Mouse (Mus musculus) liver, postnatal 0 days (tissue): ENCODE measurements around the gene Tatdn3. TPM values are rescaled to one million over a fixed set of nuclear protein-coding genes. Genes with fewer than 3 reads are reported as not detected.

Experiments used
- ATAC-seq: fragments of 200-750 bp; cut with Nextera tagmentation; 2 replicates; pipeline ENCODE4 v1.8.0; 2017; ENCODE audit warnings: mild to moderate bottlenecking, moderate library complexity
- DNase-seq: peaks from one replicate; pipeline ENCODE4 v3.0.0-alpha.2; 2016
- H3K27ac ChIP-seq: fragments of 300-500 bp; sonication (generic); 2 replicates; pipeline ENCODE4 v1.5.1; 2014; ENCODE audit warnings: antibody characterized with exemption, moderate library complexity, mild to moderate bottlenecking, low read depth
- H3K27me3 ChIP-seq: fragments of 300-500 bp; sonication (generic); 2 replicates; pipeline ENCODE4 v1.6.1; 2014; ENCODE audit warnings: low read length, control low read depth, mixed read lengths; ENCODE audit not compliant: insufficient read depth
- H3K36me3 ChIP-seq: fragments of 300-500 bp; sonication (generic); replicated peaks from 2 replicates; pipeline ENCODE4 v1.6.1; 2014; ENCODE audit warnings: mild to moderate bottlenecking, control low read depth, low read length, moderate library complexity, mixed read lengths; ENCODE audit not compliant: insufficient read depth
- H3K4me1 ChIP-seq: fragments of 300-500 bp; sonication (generic); 2 replicates; pipeline ENCODE4 v1.6.1; 2014; ENCODE audit warnings: antibody characterized with exemption, mild to moderate bottlenecking, control low read depth; ENCODE audit not compliant: insufficient read depth
- H3K4me2 ChIP-seq: fragments of 300-500 bp; sonication (generic); 2 replicates; pipeline ENCODE4 v1.6.1; 2014; ENCODE audit warnings: low read depth, mild to moderate bottlenecking, low read length, moderate library complexity, mixed read lengths
- H3K4me3 ChIP-seq: fragments of 300-500 bp; sonication (generic); 2 replicates; pipeline ENCODE4 v1.5.1; 2014; ENCODE audit warnings: low read depth, low read length
- H3K9ac ChIP-seq: fragments of 300-500 bp; sonication (generic); replicated peaks from 2 replicates; pipeline ENCODE4 v1.6.1; 2014; ENCODE audit warnings: mild to moderate bottlenecking, moderate library complexity
- H3K9me3 ChIP-seq: fragments of 300-500 bp; sonication (generic); 2 replicates; pipeline ENCODE4 v1.6.1; 2016; ENCODE audit warnings: mild to moderate bottlenecking, control low read depth, low read length, mixed read lengths
- CTCF ChIP-seq: sonication (generic); IDR thresholded peaks from 2 replicates; pipeline ENCODE4 v1.5.1; 2016; ENCODE audit warnings: antibody characterized with exemption, low read depth
- EP300 ChIP-seq: IDR thresholded peaks from 2 replicates; pipeline ENCODE4 v1.6.1; 2016; ENCODE audit warnings: antibody characterized with exemption, low read depth, mild to moderate bottlenecking
- WGBS: fragments of 180-500 bp; shearing (Covaris S2); extraction: QIAGEN DNeasy Blood & Tissue Kit; methylation state at CpG from one replicate; pipeline ENCODE4 v1.1.7; 2014; ENCODE audit not compliant: insufficient replicate concordance; 5-methylcytosine and 5-hydroxymethylcytosine counted together
- polyA plus RNA-seq: library from polyadenylated mRNA; unstranded; fragments of >200 nt; fragmentation: Nextera tagmentation; extraction: Ambion mirVana; gene quantifications from 2 replicates; pipeline ENCODE4 v1.2.1, GENCODE M21; 2015

Gene Tatdn3
- polyA plus RNA-seq, 1 experiment from 2014 or later = 6.5 TPM

- H3K27me3 ChIP-seq = no peaks in the 10 kb centered on the region
- H3K4me1 ChIP-seq = peaks cover 13% of the 10 kb centered on the region
- H3K4me3 ChIP-seq = no peak overlapping the region
- H3K4me2 ChIP-seq = no peak overlapping the region
- DNase-seq (no peak), ATAC-seq (peak; percentile 14; the same call in 1 of the 2 replicates)
- H3K36me3 ChIP-seq = peaks cover 60% of the 10 kb centered on the region
- 83% methylated on average over 16 of the region's 16 CpGs for WGBS
- no peak for TF ChIP-seq EP300
- TF ChIP-seq CTCF = no peak
- H3K27ac ChIP-seq = peak overlapping the region; percentile 74
- no peaks in the 10 kb centered on the region for H3K9me3 ChIP-seq
- H3K9ac ChIP-seq = no peak overlapping the region
Observed at GRCm38 (mm10) chr1:191072329-191072913, 9.7 kb upstream of the Tatdn3 start.

DNA sequence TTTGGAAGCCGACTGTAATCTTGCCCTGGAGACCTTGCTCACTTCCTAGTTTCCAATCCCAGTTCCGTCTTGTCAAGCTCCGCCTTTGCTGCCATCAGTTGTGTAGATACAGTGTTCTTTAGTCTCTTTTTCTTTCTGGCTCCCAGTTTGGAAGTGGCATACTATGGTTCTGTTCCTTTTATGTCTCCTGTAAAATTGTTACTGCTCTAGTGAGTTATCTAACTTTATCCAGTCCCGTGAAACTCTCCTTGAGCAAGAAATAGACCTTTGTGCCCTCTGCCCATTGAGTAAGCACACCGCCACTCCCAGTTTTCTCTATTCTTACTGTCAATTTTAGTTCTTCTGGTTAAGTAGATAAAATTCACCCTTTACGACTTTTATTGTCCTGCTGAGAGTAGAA lies 8.9 kb upstream of the Tatdn3 start:
- WGBS = 70% methylated on average over 6 of the region's 6 CpGs
- Histone ChIP-seq H3K27ac (peak overlapping the region; percentile 74), H3K9me3 (no peaks in the 10 kb centered on the region), H3K4me1 (peaks cover 13% of the 10 kb centered on the region), H3K4me2 (no peak overlapping the region), H3K36me3 (peaks cover 53% of the 10 kb centered on the region), H3K9ac (no peak overlapping the region), H3K4me3 (no peak overlapping the region), H3K27me3 (no peaks in the 10 kb centered on the region)
- ATAC-seq = no peak
- TF ChIP-seq CTCF (no peak), EP300 (no peak)
- no peak for DNase-seq

- Histone ChIP-seq H3K9ac (no peak overlapping the region), H3K36me3 (peaks cover 54% of the 10 kb centered on the region), H3K9me3 (no peaks in the 10 kb centered on the region), H3K4me1 (peaks cover 13% of the 10 kb centered on the region), H3K4me2 (no peak overlapping the region), H3K4me3 (no peak overlapping the region), H3K27me3 (no peaks in the 10 kb centered on the region), H3K27ac (peak overlapping the region; percentile 74)
- DNase-seq (no peak), ATAC-seq (no peak)
- WGBS = 80% methylated on average over 4 of the region's 4 CpGs
- TF ChIP-seq EP300 (no peak), CTCF (no peak)
Observed at GRCm38 (mm10) chr1:191070259-191070658, 7.5 kb upstream of the Tatdn3 start.

GRCm38 (mm10) chr1:191068377-191068776 lies 5.6 kb upstream of the Tatdn3 start:
- Histone ChIP-seq H3K27me3 (no peaks in the 10 kb centered on the region), H3K9me3 (no peaks in the 10 kb centered on the region), H3K9ac (no peak overlapping the region), H3K4me3 (no peak overlapping the region), H3K4me2 (no peak overlapping the region), H3K4me1 (peaks cover 20% of the 10 kb centered on the region), H3K27ac (no peak overlapping the region), H3K36me3 (peaks cover 54% of the 10 kb centered on the region)
- 82% methylated on average over 5 of the region's 5 CpGs for WGBS
- DNase-seq (no peak), ATAC-seq (no peak)
- TF ChIP-seq CTCF (peak; percentile 51), EP300 (no peak)

GRCm38 (mm10) chr1:191065188-191065587 lies 2.5 kb upstream of the Tatdn3 start:
- no peak overlapping the region for H3K4me3 ChIP-seq
- H3K27me3 ChIP-seq = no peaks in the 10 kb centered on the region
- ATAC-seq (no peak), DNase-seq (no peak)
- H3K4me2 ChIP-seq = peak overlapping the region; percentile 26; the same call in 1 of the 2 replicates
- H3K9ac ChIP-seq = no peak overlapping the region
- peaks cover 18% of the 10 kb centered on the region for H3K4me1 ChIP-seq
- 70% methylated on average over 4 of the region's 4 CpGs for whole genome bisulfite sequencing
- no peak overlapping the region for H3K27ac ChIP-seq
- peaks cover 34% of the 10 kb centered on the region for H3K36me3 ChIP-seq
- no peak for TF ChIP-seq CTCF
- no peak for TF ChIP-seq EP300
- H3K9me3 ChIP-seq = no peaks in the 10 kb centered on the region

DNA sequence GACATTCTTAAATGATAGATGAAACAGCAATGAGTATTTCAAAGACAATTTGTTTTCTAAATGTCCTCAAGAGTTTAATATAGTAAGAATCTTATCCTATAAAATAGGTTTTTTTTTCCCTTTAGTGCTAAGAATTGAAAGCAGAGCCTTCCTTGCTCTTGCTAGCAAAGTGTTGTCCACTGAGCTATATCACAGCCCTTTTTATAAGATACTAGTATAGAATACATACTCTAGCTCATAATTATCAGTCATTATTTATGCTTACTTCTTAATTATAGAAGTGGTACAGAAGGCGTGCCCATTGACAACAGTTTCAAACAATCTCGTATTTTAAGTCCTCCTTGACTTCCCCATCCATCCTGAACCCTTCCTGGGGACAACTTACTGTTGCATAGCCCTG lies 1.8 kb upstream of the Tatdn3 start:
- DNase-seq (no peak), ATAC-seq (no peak)
- H3K9ac ChIP-seq = no peak overlapping the region
- H3K36me3 ChIP-seq = peaks cover 28% of the 10 kb centered on the region
- H3K27ac ChIP-seq = no peak overlapping the region
- WGBS = 72% methylated on average over 2 of the region's 2 CpGs
- H3K4me2 ChIP-seq = peak overlapping the region; percentile 26; the same call in 1 of the 2 replicates
- H3K4me3 ChIP-seq = no peak overlapping the region
- H3K9me3 ChIP-seq = no peaks in the 10 kb centered on the region
- TF ChIP-seq EP300 (no peak), CTCF (no peak)
- peaks cover 18% of the 10 kb centered on the region for H3K4me1 ChIP-seq
- H3K27me3 ChIP-seq = no peaks in the 10 kb centered on the region
